Mouse (Mus musculus): ENCODE data around the gene Vstm5. TPM values are rescaled to one million over a fixed set of nuclear protein-coding genes. Genes with fewer than 3 reads are reported as not detected.
A peak's percentile ranks its signal among the peaks of the same experiment; 100 is the strongest.
"Not testable (repeated sequence)": the region's sequence is repeated elsewhere in the genome, so short reads cannot be mapped to it uniquely, and the experiment has no call there.

Vstm5 gene
- polyA plus RNA-seq, 1 experiment from 2014 or later = 6.3 TPM

- DNase-seq (ENCODE audit: low spot score) (no peak), ATAC-seq (ENCODE audit: low read depth) (no peak)
- Histone ChIP-seq H3K4me1 (ENCODE audit: control insufficient read depth, insufficient read depth, low read length) (no peaks in the 10 kb centered on the region), H3K9ac (ENCODE audit: low read depth, low read length) (no peak overlapping the region), H3K36me3 (ENCODE audit: control insufficient read depth, insufficient read depth, low read length) (peaks cover 7% of the 10 kb centered on the region), H3K27me3 (replicated peaks; ENCODE audit: control insufficient read depth, insufficient read depth, low read length) (no peaks in the 10 kb centered on the region), H3K4me2 (ENCODE audit: low read depth, low read length) (no peak overlapping the region), H3K9me3 (ENCODE audit: control insufficient read depth, low read length) (no peaks in the 10 kb centered on the region), H3K4me3 (ENCODE audit: low read depth, low read length) (no peak overlapping the region), H3K27ac (replicated peaks; ENCODE audit: low read depth, low read length) (no peak overlapping the region)
- 76% methylated on average over 5 of the region's 5 CpGs for WGBS
Observed at GRCm38 (mm10) chr9:15300056-15300455, 61.2 kb downstream of the Vstm5 start.

- WGBS = 22% methylated on average over 6 of the region's 6 CpGs
- Histone ChIP-seq H3K4me2 (ENCODE audit: low read depth, low read length) (no peak overlapping the region), H3K9me3 (ENCODE audit: control insufficient read depth, low read length) (no peaks in the 10 kb centered on the region), H3K36me3 (ENCODE audit: control insufficient read depth, insufficient read depth, low read length) (peaks cover under 1% of the 10 kb centered on the region; the same call in 1 of the 2 replicates), H3K27me3 (replicated peaks; ENCODE audit: control insufficient read depth, insufficient read depth, low read length) (no peaks in the 10 kb centered on the region), H3K9ac (ENCODE audit: low read depth, low read length) (no peak overlapping the region), H3K27ac (replicated peaks; ENCODE audit: low read depth, low read length) (peak overlapping the region; percentile 59; the same call in 1 of the 2 replicates), H3K4me3 (ENCODE audit: low read depth, low read length) (no peak overlapping the region), H3K4me1 (ENCODE audit: control insufficient read depth, insufficient read depth, low read length) (peaks cover 2% of the 10 kb centered on the region; the same call in 1 of the 2 replicates)
- DNase-seq (ENCODE audit: low spot score) (peak; percentile 55), ATAC-seq (ENCODE audit: low read depth) (no peak; the same call in 1 of the 2 replicates)
Observed at GRCm38 (mm10) chr9:15301399-15301798, 62.6 kb downstream of the Vstm5 start.

- H3K36me3 ChIP-seq (ENCODE audit: control insufficient read depth, insufficient read depth, low read length); H3K9me3 ChIP-seq (ENCODE audit: control insufficient read depth, low read length); H3K4me1 ChIP-seq (ENCODE audit: control insufficient read depth, insufficient read depth, low read length); H3K27ac ChIP-seq (replicated peaks; ENCODE audit: low read depth, low read length); DNase-seq (ENCODE audit: low spot score); H3K4me2 ChIP-seq (ENCODE audit: low read depth, low read length); H3K4me3 ChIP-seq (ENCODE audit: low read depth, low read length); H3K27me3 ChIP-seq (replicated peaks; ENCODE audit: control insufficient read depth, insufficient read depth, low read length); H3K9ac ChIP-seq (ENCODE audit: low read depth, low read length); ATAC-seq (ENCODE audit: low read depth): not testable (repeated sequence)
- 81% methylated on average over 6 of the region's 6 CpGs for WGBS
Observed at GRCm38 (mm10) chr9:15302006-15302405, 63.2 kb downstream of the Vstm5 start.

- DNase-seq (ENCODE audit: low spot score) = no peak
- Histone ChIP-seq H3K4me3 (ENCODE audit: low read depth, low read length) (no peak overlapping the region), H3K27ac (replicated peaks; ENCODE audit: low read depth, low read length) (no peak overlapping the region), H3K9ac (ENCODE audit: low read depth, low read length) (no peak overlapping the region), H3K4me2 (ENCODE audit: low read depth, low read length) (no peak overlapping the region), H3K9me3 (ENCODE audit: control insufficient read depth, low read length) (no peaks in the 10 kb centered on the region), H3K27me3 (replicated peaks; ENCODE audit: control insufficient read depth, insufficient read depth, low read length) (no peaks in the 10 kb centered on the region), H3K4me1 (ENCODE audit: control insufficient read depth, insufficient read depth, low read length) (peaks cover 11% of the 10 kb centered on the region), H3K36me3 (ENCODE audit: control insufficient read depth, insufficient read depth, low read length) (peaks cover 8% of the 10 kb centered on the region)
- 58% methylated on average over 2 of the region's 2 CpGs for WGBS
- ATAC-seq (ENCODE audit: low read depth) = no peak
Observed at GRCm38 (mm10) chr9:15302881-15303280, 64.0 kb downstream of the Vstm5 start.

- no peaks in the 10 kb centered on the region for H3K9me3 ChIP-seq (ENCODE audit: control insufficient read depth, low read length)
- peak within 1 kb of the TSS; percentile 83 for H3K4me3 ChIP-seq (ENCODE audit: low read depth, low read length)
- H3K36me3 ChIP-seq (ENCODE audit: control insufficient read depth, insufficient read depth, low read length) = peaks cover 37% of the 10 kb centered on the region
- peak within 1 kb of the TSS; percentile 94 for H3K27ac ChIP-seq (replicated peaks; ENCODE audit: low read depth, low read length)
- 12% methylated on average over 42 of the region's 45 CpGs for WGBS
- ATAC-seq (ENCODE audit: low read depth) = peak; percentile 94
- no peaks in the 10 kb centered on the region for H3K27me3 ChIP-seq (replicated peaks; ENCODE audit: control insufficient read depth, insufficient read depth, low read length)
- H3K4me2 ChIP-seq (ENCODE audit: low read depth, low read length) = peak within 1 kb of the TSS; percentile 84
- DNase-seq (ENCODE audit: low spot score) = peak; percentile 96
- peaks cover 19% of the 10 kb centered on the region for H3K4me1 ChIP-seq (ENCODE audit: control insufficient read depth, insufficient read depth, low read length)
- H3K9ac ChIP-seq (ENCODE audit: low read depth, low read length) = peak within 1 kb of the TSS; percentile 96
Observed at GRCm38 (mm10) chr9:15305503-15306397, 66.9 kb downstream of the Vstm5 start, which contains the start of gene Taf1d. Gene Taf1d (plus strand): TSS chr9:15306214.

- peak within 1 kb of the TSS; percentile 84 for H3K4me2 ChIP-seq (ENCODE audit: low read depth, low read length)
- H3K4me3 ChIP-seq (ENCODE audit: low read depth, low read length) = peak within 1 kb of the TSS; percentile 83
- H3K36me3 ChIP-seq (ENCODE audit: control insufficient read depth, insufficient read depth, low read length) = peaks cover 42% of the 10 kb centered on the region
- H3K9ac ChIP-seq (ENCODE audit: low read depth, low read length) = peak within 1 kb of the TSS; percentile 96
- no peaks in the 10 kb centered on the region for H3K9me3 ChIP-seq (ENCODE audit: control insufficient read depth, low read length)
- peak within 1 kb of the TSS; percentile 94 for H3K27ac ChIP-seq (replicated peaks; ENCODE audit: low read depth, low read length)
- DNase-seq (ENCODE audit: low spot score) (peak; percentile 64), ATAC-seq (ENCODE audit: low read depth) (peak; percentile 81)
- under 1% methylated on average over 35 of the region's 35 CpGs for WGBS
- H3K4me1 ChIP-seq (ENCODE audit: control insufficient read depth, insufficient read depth, low read length) = peaks cover 19% of the 10 kb centered on the region
- H3K27me3 ChIP-seq (replicated peaks; ENCODE audit: control insufficient read depth, insufficient read depth, low read length) = no peaks in the 10 kb centered on the region
Observed at GRCm38 (mm10) chr9:15306398-15307119, 67.7 kb downstream of the Vstm5 start, which contains the start of gene 4931406C07Rik. Gene 4931406C07Rik (minus strand): TSS chr9:15306448.

GRCm38 (mm10) chr9:15307257-15307656 is 68.4 kb downstream of the Vstm5 start:
- WGBS = 8% methylated on average over 6 of the region's 6 CpGs
- H3K27me3 ChIP-seq (replicated peaks; ENCODE audit: control insufficient read depth, insufficient read depth, low read length) = no peaks in the 10 kb centered on the region
- no peak for DNase-seq (ENCODE audit: low spot score)

GRCm38 (mm10) chr9:15308254-15308653 is 69.4 kb downstream of the Vstm5 start:
- Histone ChIP-seq H3K9me3 (ENCODE audit: control insufficient read depth, low read length) (no peaks in the 10 kb centered on the region), H3K36me3 (ENCODE audit: control insufficient read depth, insufficient read depth, low read length) (peaks cover 55% of the 10 kb centered on the region), H3K27me3 (replicated peaks; ENCODE audit: control insufficient read depth, insufficient read depth, low read length) (no peaks in the 10 kb centered on the region), H3K9ac (ENCODE audit: low read depth, low read length) (no peak overlapping the region), H3K27ac (replicated peaks; ENCODE audit: low read depth, low read length) (no peak overlapping the region), H3K4me2 (ENCODE audit: low read depth, low read length) (peak overlapping the region; percentile 84), H3K4me3 (ENCODE audit: low read depth, low read length) (peak overlapping the region; percentile 83), H3K4me1 (ENCODE audit: control insufficient read depth, insufficient read depth, low read length) (peaks cover 19% of the 10 kb centered on the region)
- 52% methylated on average over 2 of the region's 2 CpGs for WGBS
- ATAC-seq (ENCODE audit: low read depth) (no peak), DNase-seq (ENCODE audit: low spot score) (no peak)

More at GRCm38 (mm10) chr9:15307257-15307656, 68.4 kb downstream of the Vstm5 start:
- Histone ChIP-seq H3K4me2 (ENCODE audit: low read depth, low read length) (peak overlapping the region; percentile 84), H3K27ac (replicated peaks; ENCODE audit: low read depth, low read length) (peak overlapping the region; percentile 94), H3K9me3 (ENCODE audit: control insufficient read depth, low read length) (no peaks in the 10 kb centered on the region), H3K4me1 (ENCODE audit: control insufficient read depth, insufficient read depth, low read length) (peaks cover 19% of the 10 kb centered on the region), H3K4me3 (ENCODE audit: low read depth, low read length) (peak overlapping the region; percentile 83), H3K9ac (ENCODE audit: low read depth, low read length) (peak overlapping the region; percentile 96), H3K36me3 (ENCODE audit: control insufficient read depth, insufficient read depth, low read length) (peaks cover 49% of the 10 kb centered on the region)
- no peak for ATAC-seq (ENCODE audit: low read depth)

Measured in embryonic facial prominence, embryonic 14.5 days (tissue).